Mouse (Mus musculus) heart, adult 11 months (tissue): ENCODE measurements around the gene Slc25a39.
"Not testable (repeated sequence)": the region's sequence is repeated elsewhere in the genome, so short reads cannot be mapped to it uniquely, and the experiment has no call there.

Experiments used
- DNase-seq: peaks from one replicate; pipeline ENCODE4 v3.0.0; 2022

Slc25a39 gene

DNA sequence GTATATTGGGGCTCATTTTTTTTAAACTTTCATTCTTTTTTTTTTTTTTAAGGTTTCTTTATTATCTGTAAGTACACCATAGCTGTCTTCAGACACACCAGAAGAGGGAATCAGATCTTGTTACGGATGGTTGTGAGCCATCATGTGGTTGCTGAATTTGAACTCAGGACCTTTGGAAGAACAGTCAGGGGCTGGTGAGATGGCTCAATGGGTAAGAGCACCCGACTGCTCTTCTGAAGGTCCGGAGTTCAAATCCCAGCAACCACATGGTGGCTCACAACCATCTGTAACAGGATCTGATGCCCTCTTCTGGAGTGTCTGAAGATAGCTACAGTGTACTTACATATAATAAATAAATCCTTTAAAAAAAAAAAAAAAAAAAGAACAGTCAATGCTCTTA lies 2.6 kb upstream of the Slc25a39 start:
- not testable (repeated sequence) for DNase-seq

DNA sequence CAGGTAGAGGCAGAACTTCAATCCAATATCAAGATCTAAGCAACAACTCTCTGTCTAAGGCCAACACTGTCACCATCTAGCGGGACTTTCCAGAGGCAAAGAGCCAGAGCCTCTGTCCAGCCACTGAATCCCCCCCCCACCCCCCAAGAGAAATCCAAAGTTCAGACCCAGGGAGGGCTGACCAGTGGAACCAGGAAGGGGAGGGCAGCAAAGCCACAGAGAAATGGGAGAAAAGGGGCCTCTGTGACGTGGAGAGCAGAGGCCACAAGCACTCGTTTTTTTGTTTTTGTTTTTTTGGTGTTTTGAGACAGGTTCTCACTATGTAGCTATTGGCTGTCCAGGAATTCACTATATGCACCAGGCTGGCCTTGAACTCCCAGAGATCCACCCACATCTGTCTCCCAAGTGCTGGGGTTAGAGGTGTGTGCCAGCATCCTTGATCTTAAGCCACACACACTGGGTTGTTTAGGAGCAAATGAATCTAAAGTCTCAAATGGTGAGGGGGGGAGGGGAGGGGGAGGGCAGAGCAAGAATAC lies 2.1 kb upstream of the Slc25a39 start:
- DNase-seq = peak; percentile 87

DNA sequence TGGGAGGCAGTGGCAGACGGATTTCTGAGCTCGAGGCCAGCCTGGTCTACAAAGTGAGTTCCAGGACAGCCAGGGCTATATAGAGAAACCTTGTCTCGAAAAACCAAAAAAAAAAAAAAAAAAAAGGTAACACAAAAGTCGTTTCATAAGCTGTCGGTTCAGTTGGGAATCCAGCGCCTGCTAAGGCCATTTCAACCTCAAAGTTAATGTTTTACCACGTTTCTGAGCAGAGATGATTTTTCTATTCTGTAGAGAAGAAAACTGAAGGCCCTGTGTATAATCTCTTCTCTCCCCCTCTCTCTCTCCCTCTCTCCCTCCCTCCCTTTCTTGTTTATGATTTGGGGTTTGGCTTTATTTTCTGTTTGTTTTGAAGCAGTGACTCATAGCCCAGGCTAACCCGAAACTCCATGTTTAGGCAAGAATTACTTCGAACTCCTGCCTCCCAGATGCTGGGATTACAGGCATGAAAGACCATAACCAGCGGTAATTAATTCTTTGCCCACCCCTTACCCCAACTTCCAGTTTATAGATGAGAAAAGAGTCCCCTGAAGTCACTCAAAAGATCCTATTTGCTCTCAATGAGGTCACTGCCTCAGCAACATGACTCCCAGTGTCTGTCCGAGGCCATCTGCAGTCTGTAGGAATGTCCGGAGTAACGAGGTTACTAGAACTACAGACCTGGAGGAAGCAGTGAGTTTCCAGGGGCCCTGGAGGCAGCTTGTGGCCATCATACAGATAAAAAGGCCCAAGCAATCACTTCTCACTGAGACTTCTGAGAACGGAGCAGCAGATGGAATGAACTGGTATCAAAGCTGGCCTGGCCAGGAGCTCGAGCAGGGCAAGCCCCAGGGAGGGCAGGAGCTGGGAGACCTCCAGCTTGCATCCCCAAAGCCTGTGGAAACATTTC lies 1.4 kb upstream of the Slc25a39 start:
- peak; percentile 86 for DNase-seq

DNA sequence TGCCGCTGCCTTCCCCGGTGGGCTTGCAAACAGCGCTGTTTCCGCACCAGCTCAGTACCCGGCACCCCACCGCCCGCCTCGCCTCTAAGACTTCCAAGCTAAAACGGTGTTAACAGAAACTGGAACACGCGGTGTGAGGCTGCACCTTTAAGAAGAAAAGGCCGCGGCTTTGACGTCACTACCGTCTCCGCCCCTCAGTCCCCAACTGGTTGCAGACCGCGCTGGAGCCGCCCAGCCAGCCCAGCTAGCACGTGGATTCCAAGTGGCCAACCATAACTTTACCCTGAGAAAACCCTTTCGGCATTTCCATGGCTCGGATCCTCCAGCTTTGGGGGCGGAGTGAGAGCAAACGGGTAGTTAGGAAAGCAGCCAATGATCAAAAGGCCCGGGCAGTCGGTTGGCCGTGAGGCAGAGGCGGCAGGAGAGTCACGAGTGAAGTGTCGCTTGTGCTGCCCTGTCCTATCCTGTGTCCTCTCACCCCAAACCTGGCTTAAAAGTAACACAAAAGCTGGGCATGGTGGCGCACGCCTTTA lies 664 bp upstream of the Slc25a39 start:
- peak; percentile 100 for DNase-seq

- DNase-seq = peak; percentile 99
These were observed 579 bp downstream of the Slc25a39 start for GRCm38 (mm10) chr11:102406900-102407833.

- DNase-seq = no peak
These were observed 1.3 kb downstream of the Slc25a39 start for GRCm38 (mm10) chr11:102406401-102406800.

DNA sequence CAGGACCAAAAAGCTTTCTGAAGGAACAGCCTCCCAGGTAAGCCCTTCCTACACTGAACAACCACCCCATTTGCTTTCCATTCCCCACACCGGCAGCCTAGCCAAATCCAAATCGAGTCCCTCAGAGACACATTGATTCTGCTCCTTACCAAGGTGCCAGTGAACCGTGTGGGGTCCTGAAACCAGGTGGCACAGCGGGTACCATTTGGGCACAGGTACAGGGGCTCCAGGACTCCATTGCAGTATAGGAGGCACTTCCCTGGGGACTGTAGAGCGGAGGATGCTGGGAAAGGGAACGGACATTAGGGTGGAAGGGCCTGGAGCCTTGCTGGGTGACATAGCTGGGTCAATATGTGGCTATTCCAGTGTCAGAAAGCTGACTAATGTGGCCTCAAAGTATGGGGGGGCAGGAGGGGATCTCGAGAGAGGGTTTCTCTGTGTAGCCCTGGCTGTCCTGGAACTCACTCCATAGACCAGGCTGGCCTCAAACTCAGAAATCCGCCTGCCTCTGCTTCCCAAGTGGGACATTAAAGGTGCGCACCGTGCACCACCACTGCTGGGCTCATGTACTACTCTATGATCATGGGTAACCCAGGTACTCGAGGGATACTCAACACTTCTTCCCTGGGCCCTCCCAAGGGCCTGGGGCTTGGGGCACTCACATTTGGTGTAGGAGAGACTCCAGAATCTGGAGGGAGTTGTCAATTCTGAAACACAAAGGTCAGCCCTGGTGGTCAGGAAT lies 2.0 kb downstream of the Slc25a39 start:
- DNase-seq = no peak

DNA sequence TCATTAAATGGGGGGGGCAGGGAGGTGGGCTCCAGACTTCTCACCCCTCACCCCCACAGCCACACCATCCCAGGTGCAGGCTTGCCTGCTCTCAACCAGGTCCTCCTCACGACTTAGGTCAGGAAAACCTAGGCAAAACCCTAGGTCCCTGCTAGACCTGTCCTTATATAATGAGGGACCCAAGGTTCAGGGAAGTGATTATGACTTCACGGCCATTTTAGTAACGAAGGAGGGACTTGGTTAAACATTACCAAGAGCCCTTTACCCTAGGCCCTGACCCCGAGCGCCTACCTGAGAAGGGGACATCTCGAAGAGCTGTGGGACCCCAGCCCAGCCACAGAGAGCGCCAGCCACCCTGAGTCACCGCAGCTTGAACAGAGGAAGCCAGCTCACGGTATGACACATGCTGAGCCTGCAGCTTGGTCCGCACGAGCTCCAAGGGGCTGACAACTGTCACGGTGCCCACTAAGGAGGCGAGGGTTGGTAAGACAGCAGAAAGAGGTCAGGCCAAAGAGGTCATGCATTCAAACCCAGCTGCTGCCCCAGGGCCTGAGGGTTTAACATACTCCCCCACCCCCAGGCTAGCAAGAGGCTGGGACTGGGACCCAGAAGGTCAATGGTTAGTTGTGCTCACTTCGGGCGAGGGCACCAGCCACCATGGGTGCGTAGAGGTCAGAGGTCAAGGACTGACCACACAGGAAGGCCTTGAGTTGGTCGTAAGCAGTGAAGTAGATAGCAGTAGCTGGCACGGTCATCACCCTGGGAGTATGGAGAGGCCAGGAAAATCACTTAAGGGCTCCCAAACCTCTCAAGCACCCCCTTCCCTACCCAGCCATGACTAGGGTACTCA lies 3.4 kb downstream of the Slc25a39 start:
- no peak for DNase-seq

DNA sequence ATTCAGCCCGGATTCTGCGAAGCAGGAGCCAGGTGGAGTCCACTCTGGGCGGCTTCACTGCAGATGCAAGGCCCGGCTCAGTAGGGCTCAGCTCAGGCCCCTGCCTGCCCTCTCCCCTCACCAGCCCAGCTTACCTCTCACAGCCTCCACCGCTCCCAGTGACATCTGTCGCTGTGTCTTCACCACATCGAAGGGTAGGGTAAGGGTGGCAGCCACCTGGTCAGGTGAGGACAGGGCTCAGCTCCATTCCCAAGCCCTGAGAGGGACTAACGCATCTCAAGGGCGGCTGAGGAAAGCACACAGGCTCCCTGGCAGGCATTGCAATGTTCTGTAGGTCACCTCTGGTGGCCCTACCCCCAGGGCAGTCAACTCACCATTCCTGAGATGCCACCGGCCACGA lies 4.1 kb downstream of the Slc25a39 start:
- no peak for DNase-seq

- no peak for DNase-seq
These were observed 5.7 kb downstream of the Slc25a39 start for GRCm38 (mm10) chr11:102401898-102402500.

- peak; percentile 89 for DNase-seq
These were observed 7.1 kb downstream of the Slc25a39 start for GRCm38 (mm10) chr11:102400513-102401084.

DNA sequence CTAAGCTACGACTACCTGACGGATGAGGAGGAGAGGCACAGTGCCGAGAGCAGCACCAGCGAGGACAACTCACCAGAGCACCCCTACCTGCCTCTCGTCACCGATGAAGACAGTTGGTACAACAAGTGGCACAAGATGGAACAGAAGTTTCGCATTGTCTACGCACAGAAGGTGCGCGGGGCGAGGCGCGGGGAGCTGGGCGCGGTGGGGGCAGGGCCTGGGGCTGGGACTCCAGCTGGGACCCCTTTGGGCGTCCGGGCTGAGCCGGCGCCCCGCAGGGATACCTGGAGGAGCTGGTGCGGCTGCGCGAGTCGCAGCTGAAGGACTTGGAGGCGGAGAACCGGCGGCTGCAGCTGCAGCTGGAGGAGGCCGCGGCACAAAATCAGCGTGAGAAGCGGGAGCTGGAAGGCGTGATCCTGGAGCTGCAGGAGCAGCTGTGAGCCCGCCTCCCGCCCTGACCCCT lies 8.1 kb downstream of the Slc25a39 start:
- DNase-seq = peak; percentile 90

DNA sequence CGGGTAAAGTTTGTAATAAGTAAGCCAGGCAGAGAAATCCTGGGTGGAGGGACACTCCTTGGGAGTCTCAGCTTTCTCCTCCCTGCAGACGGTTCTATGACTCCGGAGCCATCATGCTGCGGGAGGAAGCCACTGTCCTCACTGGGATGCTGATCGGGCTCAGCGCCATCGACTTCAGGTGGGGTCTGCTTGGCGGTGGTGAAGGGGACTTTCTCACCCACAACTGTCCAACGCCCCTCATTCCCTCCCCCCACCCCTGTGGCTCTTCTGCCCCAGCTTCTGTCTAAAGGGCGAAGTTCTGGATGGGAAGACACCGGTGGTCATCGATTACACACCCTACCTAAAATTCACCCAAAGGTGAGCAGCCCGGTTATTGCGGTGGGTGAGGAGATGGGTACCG lies 8.6 kb downstream of the Slc25a39 start:
- no peak for DNase-seq

DNA sequence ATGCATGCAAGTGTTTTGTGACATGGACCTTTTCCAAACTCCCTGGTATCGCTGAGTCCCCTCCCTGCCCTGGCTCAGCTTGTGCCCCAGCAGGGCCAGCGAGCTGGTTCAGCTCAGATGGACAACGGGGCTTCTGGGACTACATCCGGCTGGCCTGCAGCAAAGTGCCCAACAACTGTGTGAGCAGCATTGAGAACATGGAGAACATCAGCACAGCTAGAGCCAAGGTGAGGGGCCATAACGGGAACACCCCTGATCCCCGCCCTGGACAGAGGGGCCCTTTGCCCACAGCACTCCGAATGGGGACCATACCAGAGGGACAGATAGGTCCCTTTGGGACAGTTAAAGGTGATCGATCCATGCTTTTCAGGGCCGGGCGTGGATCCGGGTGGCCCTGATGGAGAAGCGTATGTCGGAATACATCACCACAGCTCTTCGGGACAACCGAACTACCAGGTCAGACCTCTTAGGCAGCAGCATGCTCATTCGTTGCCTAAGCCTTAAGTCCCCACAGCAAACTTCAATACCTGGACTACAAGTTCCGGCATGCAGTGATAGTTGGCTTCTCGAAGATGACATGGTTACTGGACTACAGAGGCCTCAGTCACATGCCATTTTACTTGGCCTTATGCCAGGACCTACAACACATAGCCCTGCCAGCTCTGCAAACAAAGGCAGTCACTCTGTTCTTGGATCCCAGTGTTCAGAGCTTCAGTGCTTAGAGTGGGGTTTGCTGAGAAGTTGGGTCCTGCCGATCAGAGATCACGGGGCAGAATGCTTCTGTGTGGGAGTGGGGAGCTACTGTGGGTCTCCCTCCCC lies 9.5 kb downstream of the Slc25a39 start:
- no peak for DNase-seq

DNA sequence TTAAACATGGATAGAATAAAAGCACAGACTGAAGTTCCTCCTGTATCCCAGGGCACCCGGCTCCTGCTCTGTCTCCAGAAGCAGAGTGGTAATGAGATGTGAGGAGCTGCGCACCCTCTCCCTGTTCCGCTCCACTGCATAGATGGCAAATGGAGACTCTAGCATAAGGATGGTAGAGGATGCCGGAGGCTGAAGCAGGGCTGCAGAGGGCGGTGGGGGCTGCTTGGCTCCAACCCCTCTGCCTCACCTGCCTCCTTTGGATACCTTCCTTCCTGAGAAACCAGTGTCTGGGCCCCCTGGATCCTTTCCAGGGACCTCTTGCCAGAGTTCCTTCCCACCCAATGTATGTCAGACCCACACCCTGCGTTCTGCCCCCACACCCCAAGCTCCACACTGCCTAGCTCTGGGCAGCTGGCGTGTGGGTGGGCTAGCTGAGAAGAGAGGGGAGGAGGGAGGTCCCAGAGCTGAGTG lies 11.0 kb downstream of the Slc25a39 start:
- no peak for DNase-seq

DNA sequence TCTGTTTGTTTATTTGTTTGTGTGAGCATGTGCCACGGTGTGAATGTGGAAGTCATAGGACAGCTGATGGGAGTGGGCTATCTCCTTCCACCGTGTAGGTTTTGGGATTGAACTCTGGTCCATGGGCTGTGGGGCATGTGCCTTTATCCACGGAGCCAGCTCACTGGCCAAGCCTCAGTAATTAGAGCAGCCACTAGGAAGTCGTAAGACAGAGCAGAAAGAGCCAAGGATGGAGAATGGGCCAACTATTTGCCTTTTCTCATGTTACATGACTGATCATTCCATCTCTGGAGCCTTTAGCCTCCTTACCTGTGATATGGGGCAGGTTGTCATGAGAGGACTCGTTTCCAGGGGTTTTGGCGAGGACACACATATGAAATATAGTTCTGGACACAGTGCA lies 11.5 kb downstream of the Slc25a39 start:
- DNase-seq = no peak

GRCm38 (mm10) chr11:102395250-102395649 lies 12.5 kb downstream of the Slc25a39 start:
- no peak for DNase-seq

DNA sequence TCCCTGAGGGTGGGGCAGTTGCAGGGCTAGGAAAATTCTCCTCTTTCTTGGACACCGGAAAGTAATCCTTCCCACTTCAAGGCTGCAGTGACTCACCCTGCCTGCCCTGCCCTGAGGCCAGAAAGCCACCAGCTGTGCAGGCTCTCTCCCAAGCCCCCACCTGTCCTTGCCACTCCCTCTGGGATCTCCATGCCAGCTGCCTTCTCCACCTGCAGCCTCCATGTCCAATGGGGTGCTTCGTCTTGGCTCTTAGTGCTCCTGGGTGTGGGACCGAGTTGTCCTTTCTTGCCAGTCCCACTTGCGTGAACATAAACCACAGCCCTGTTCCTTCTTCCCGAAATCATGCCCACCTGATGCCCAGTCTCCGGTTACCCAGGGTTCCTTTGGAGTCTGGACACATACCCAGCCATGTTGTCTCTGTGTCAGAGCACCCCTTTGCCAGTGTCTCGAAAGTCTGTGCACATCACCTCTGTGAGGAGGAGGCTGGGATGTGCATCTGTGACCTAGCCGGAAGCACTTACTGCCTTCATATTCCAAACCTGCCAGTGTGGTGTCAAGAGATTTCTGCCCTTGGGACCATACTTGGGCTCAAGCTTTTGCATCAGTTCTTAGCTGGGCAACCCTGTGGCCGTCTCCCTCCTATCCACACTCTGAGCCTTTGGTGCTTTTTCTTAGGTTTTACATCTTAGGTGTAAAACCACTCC lies 13.2 kb downstream of the Slc25a39 start:
- DNase-seq = no peak
